Mouse (Mus musculus): ENCODE measurements around the gene Tarbp1.

GRCm38 (mm10) chr8:126508221-126508620 is 33.4 kb upstream of the Tarbp1 start:
- no peak for TF ChIP-seq CTCF (IDR thresholded peaks at IDR 0.05; ENCODE audit: borderline replicate concordance, insufficient read depth, low read length)
- TF ChIP-seq POLR2A (IDR thresholded peaks at IDR 0.05; ENCODE audit: low read depth, low read length), result no peak
